Mouse (Mus musculus) intestine, embryonic 16.5 days (tissue): ENCODE measurements around the gene Pip5k1c. TPM values are rescaled to one million over a fixed set of nuclear protein-coding genes. Genes with fewer than 3 reads are reported as not detected.

Experiments
- ATAC-seq: fragments of 200-750 bp; cut with Nextera tagmentation; 2 replicates; pipeline ENCODE4 v1.8.0; 2017; ENCODE audit warnings: moderate TSS enrichment, moderate library complexity
- H3K27ac ChIP-seq: fragments of 300-500 bp; sonication (generic); 2 replicates; pipeline ENCODE4 v1.5.1; 2014; ENCODE audit warnings: mild to moderate bottlenecking, low read length
- H3K27me3 ChIP-seq: fragments of 300-500 bp; sonication (generic); replicated peaks from 2 replicates; pipeline ENCODE4 v1.6.1; 2014; ENCODE audit warnings: low read length, control low read depth, mixed read lengths; ENCODE audit not compliant: control insufficient read depth, insufficient read depth
- H3K36me3 ChIP-seq: fragments of 300-500 bp; sonication (generic); 2 replicates; pipeline ENCODE4 v1.6.1; 2014; ENCODE audit warnings: low read length, control low read depth; ENCODE audit not compliant: control insufficient read depth, insufficient read depth
- H3K4me1 ChIP-seq: fragments of 300-500 bp; sonication (generic); 2 replicates; pipeline ENCODE4 v1.6.1; 2014; ENCODE audit warnings: low read length, control low read depth, mixed read lengths; ENCODE audit not compliant: control insufficient read depth, insufficient read depth
- H3K4me2 ChIP-seq: fragments of 300-500 bp; sonication (generic); 2 replicates; pipeline ENCODE4 v1.6.1; 2014; ENCODE audit warnings: low read depth, low read length, control low read depth
- H3K4me3 ChIP-seq: fragments of 300-500 bp; sonication (generic); 2 replicates; pipeline ENCODE4 v1.5.1; 2014; ENCODE audit warnings: mild to moderate bottlenecking, low read length
- H3K9ac ChIP-seq: fragments of 300-500 bp; sonication (generic); 2 replicates; pipeline ENCODE4 v1.6.1; 2014; ENCODE audit warnings: low read depth, low read length
- H3K9me3 ChIP-seq: fragments of 300-500 bp; sonication (generic); 2 replicates; pipeline ENCODE4 v1.6.1; 2016; ENCODE audit warnings: low read length, control low read depth; ENCODE audit not compliant: control insufficient read depth
- WGBS: fragments of 180-500 bp; shearing (Covaris S2); extraction: QIAGEN DNeasy Blood & Tissue Kit; methylation state at CpG from one replicate; pipeline ENCODE4 v1.1.7; 2014; 5-methylcytosine and 5-hydroxymethylcytosine counted together
- polyA plus RNA-seq: library from polyadenylated mRNA; unstranded; fragments of >200 nt; fragmentation: Nextera tagmentation; extraction: Ambion mirVana; gene quantifications from 2 replicates; pipeline ENCODE4 v1.2.1, GENCODE M21; 2015

Pip5k1c gene
- polyA plus RNA-seq, 1 experiment from 2014 or later: 35.4 TPM

DNA sequence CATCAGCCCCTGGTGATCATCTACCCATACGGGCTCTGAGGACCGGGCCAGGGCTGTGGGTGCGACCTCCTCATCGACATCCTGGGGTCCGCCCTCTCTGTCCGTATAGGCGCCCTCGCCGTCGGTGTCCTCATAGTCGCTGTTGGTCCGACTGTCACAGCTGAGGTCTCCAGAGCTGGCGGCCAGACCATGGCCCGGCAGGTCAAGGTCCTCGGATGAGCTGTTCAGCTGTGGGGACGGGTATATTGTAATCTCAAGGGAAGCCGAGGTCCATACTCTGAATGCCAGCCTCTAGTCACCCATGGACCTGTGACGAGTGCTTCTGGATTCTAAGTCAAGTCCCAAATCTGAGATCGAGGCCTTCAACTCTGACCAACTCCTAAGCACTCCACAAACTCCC lies 18.9 kb upstream of the Pip5k1c start:
- ATAC-seq: no peak
- 93% methylated on average over 19 of the region's 19 CpGs for WGBS
- H3K36me3 ChIP-seq: peaks cover 36% of the 10 kb centered on the region
- H3K4me3 ChIP-seq: no peak overlapping the region
- no peaks in the 10 kb centered on the region for H3K9me3 ChIP-seq
- H3K27ac ChIP-seq: no peak overlapping the region
- H3K4me2 ChIP-seq: no peak overlapping the region
- peaks cover 12% of the 10 kb centered on the region for H3K4me1 ChIP-seq
- H3K27me3 ChIP-seq: no peaks in the 10 kb centered on the region
- H3K9ac ChIP-seq: no peak overlapping the region

DNA sequence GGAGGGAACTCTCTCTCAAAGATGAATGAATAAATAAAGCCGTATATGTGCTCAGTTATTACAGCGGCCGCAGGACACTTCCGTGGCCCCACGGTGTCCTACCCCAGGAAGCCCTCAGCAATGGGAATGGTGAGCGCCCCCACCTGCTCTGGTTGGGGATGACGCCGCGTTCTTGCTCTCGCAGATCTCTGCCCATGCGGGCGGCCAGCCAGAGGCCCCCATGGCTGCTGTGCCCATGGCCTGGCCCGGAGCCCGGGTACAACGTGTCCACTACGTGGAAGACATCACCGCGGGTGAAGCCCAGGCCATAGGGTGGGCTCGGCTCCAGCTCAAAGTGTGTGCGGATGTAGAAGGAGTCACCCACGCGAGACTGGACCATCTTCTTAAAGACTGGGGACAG lies 15.1 kb upstream of the Pip5k1c start:
- H3K4me3 ChIP-seq: no peak overlapping the region
- WGBS: 80% methylated on average over 22 of the region's 22 CpGs
- peaks cover 28% of the 10 kb centered on the region for H3K36me3 ChIP-seq
- H3K9me3 ChIP-seq: no peaks in the 10 kb centered on the region
- H3K27ac ChIP-seq: no peak overlapping the region
- H3K4me2 ChIP-seq: no peak overlapping the region
- no peak overlapping the region for H3K9ac ChIP-seq
- no peak for ATAC-seq
- no peaks in the 10 kb centered on the region for H3K27me3 ChIP-seq
- no peaks in the 10 kb centered on the region; the same call in 1 of the 2 replicates for H3K4me1 ChIP-seq

DNA sequence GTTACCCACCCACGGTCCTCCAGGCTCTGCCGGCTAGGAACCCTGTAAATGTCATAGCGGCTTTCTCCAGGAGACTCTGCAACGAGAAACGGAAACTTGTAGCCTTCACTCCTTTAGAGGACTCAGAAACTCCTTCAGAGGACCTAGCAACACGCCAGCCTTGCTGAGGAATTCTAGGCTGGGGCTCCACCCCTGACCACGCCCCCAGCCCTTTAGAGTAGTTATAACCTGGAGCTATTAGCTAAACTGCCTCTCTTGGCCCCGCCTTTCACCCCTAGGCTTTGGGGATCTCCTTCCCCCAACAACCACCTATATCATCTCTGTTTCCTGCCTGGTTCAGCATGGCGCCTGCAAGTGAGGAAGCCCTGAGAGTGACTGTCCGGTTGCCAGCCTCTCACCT lies 13.3 kb upstream of the Pip5k1c start:
- peak overlapping the region; percentile 44; the same call in 1 of the 2 replicates for H3K9ac ChIP-seq
- WGBS: 42% methylated on average over 10 of the region's 10 CpGs
- no peak overlapping the region for H3K4me2 ChIP-seq
- H3K27ac ChIP-seq: no peak overlapping the region
- peaks cover 6% of the 10 kb centered on the region for H3K4me1 ChIP-seq
- H3K27me3 ChIP-seq: peaks cover 5% of the 10 kb centered on the region; the same call in 1 of the 2 replicates
- no peaks in the 10 kb centered on the region for H3K9me3 ChIP-seq
- peaks cover 16% of the 10 kb centered on the region; the same call in 1 of the 2 replicates for H3K36me3 ChIP-seq
- no peak overlapping the region for H3K4me3 ChIP-seq
- no peak for ATAC-seq

DNA sequence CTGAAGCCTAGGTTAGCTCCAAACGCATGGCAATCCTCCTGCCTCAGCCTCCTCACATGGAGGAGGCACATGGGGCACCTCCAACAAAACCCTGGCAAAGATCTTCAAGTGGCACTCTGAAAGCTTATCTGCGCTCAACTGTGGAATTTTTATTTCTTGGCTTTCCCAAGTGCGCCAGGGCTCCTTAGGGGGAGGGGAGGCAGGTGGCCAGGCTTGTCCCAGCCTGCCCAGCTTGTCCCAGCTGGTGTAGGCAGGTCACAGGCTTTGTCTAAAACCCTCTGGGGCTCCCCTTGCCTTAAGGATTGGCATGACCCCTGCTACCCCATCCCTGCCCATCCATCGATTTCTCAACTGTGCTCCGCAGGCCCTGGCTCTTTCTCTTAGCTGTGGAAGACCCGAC lies 8.6 kb upstream of the Pip5k1c start:
- Histone ChIP-seq H3K27ac (no peak overlapping the region), H3K9me3 (no peaks in the 10 kb centered on the region), H3K27me3 (peaks cover 10% of the 10 kb centered on the region; the same call in 1 of the 2 replicates), H3K9ac (peak overlapping the region; percentile 45), H3K4me2 (peak overlapping the region; percentile 79), H3K4me3 (peak overlapping the region; percentile 66), H3K4me1 (peaks cover 14% of the 10 kb centered on the region), H3K36me3 (peaks cover 11% of the 10 kb centered on the region; the same call in 1 of the 2 replicates)
- no peak for ATAC-seq
- WGBS: 52% methylated on average over 6 of the region's 6 CpGs

DNA sequence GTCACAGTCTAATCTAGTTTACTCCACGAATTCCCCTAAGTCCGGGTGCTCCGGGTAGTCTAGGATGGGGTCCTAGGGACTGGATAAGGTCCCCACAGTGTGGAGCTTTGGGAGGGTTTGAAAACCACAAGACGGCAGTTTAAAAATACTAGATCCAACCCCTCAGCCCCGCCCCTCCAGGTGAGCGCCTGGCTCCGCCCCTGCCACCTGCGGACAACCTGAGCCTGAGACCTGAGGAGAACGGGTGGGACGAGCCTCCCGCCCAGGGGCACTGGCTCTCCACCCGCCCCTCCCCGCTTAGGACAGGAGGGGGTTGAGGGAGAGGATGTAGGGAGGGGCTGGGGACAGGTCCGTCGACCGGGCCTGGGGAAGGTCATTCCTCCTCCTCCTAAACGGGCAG lies 8.0 kb upstream of the Pip5k1c start:
- ATAC-seq: peak; percentile 27
- H3K4me3 ChIP-seq: peak overlapping the region; percentile 66
- peak overlapping the region; percentile 85 for H3K27ac ChIP-seq
- peak overlapping the region; percentile 79 for H3K4me2 ChIP-seq
- peak overlapping the region; percentile 76 for H3K9ac ChIP-seq
- no peaks in the 10 kb centered on the region for H3K9me3 ChIP-seq
- peaks cover 10% of the 10 kb centered on the region; the same call in 1 of the 2 replicates for H3K27me3 ChIP-seq
- H3K4me1 ChIP-seq: peaks cover 14% of the 10 kb centered on the region
- 9% methylated on average over 17 of the region's 17 CpGs for WGBS
- H3K36me3 ChIP-seq: peaks cover 11% of the 10 kb centered on the region; the same call in 1 of the 2 replicates

DNA sequence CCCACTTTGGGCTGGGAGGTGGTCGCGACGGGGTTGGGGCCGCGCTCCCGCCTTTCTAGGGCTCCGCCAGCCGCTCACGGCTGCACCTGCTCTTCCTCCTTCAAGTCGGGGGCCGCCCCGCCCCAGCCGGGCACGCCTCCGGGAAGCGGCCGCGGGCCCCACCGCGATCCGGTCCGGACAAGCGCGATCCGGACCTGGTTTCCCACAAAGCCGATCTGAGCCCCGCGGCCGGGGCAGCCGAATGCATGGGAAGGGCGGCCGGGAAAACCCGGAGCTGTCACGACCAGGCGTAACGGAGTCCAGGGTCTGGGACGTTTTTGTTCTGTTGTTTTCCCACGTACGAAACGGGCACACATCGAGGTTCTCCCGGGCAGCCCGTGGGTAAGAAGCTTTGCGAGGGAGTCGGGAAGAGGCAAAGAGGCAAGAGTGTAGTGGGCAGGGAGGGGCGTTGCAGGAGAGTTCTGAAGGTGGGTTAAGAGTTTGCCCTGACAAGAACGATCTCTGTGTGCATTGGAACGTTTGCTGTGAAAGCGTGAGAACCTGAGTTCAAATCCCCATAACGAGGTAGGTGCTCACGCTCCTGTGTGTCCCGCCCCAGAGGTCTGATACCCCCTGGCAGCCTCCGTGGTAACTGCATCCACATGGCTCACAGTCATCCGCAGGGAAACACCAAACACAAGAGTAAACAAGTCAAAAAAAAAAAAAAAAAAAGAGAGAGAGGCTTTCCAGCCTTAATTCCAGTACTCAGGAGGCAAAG lies 6.9 kb upstream of the Pip5k1c start:
- Histone ChIP-seq H3K36me3 (peaks cover 4% of the 10 kb centered on the region; the same call in 1 of the 2 replicates), H3K4me3 (peak overlapping the region; percentile 66), H3K9me3 (no peaks in the 10 kb centered on the region), H3K4me1 (peaks cover 14% of the 10 kb centered on the region), H3K27ac (peak overlapping the region; percentile 85), H3K9ac (peak overlapping the region; percentile 76), H3K4me2 (peak overlapping the region; percentile 79), H3K27me3 (peaks cover 10% of the 10 kb centered on the region; the same call in 1 of the 2 replicates)
- peak; percentile 63 for ATAC-seq
- 2% methylated on average over 51 of the region's 54 CpGs for WGBS

DNA sequence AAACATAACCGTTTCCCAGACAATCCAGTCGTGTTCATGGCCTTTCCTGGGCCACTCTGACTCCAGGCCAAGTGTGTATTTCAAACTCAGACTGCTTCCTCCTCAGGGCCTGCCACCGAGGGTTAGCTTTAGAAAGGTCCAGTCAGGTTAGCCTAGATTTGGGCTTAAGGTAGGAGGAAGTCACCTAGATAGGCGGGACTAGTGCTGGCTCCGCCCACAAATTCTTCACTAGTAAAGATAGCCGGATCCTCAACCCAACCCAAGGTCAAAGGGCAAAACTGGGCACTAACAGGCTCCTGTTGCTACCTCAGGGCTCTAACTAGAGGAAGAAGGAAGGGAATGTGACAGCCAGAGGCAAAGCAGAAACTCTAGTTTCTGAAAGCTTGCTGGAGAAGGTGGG lies 6.2 kb upstream of the Pip5k1c start:
- Histone ChIP-seq H3K4me3 (peak overlapping the region; percentile 66), H3K9ac (peak overlapping the region; percentile 76), H3K4me1 (peaks cover 19% of the 10 kb centered on the region), H3K4me2 (peak overlapping the region; percentile 79), H3K27ac (peak overlapping the region; percentile 85), H3K27me3 (peaks cover 10% of the 10 kb centered on the region; the same call in 1 of the 2 replicates), H3K9me3 (no peaks in the 10 kb centered on the region), H3K36me3 (no peaks in the 10 kb centered on the region)
- peak; percentile 32 for ATAC-seq
- WGBS: 27% methylated on average over 6 of the region's 6 CpGs

DNA sequence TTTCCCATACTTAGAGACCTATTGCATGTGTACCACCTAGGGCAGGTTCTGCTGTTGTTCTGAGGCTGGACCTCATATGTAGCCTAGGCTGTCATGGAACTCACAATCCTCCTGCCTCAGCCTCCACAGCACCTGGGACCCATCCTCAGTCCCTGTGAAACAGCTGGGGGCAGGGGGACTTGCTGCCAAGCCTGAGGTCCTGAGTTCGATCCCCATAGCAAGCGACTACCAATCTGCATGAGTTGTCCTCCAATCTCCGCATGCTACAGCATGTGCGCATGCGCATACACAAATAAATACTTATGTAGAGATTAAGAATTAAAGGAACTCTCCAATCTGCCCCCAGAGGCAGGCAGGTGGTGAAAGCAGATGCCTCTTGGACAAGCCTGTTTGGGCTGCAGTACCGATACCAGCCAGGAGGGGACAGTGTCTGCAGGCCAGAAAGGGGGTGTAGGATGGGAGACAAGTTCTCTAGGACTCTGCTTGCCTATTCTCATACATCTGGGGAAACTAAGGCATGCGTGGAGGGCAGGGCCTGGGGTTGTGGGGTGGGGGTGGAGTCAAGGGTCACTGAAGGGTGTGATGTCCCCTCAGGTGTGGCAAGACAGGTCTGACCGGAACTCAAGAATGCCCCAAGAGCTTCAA lies 5.1 kb upstream of the Pip5k1c start:
- no peak overlapping the region for H3K4me3 ChIP-seq
- peaks cover 19% of the 10 kb centered on the region for H3K4me1 ChIP-seq
- no peak for ATAC-seq
- peak overlapping the region; percentile 24; the same call in 1 of the 2 replicates for H3K9ac ChIP-seq
- no peaks in the 10 kb centered on the region for H3K36me3 ChIP-seq
- peaks cover 10% of the 10 kb centered on the region; the same call in 1 of the 2 replicates for H3K27me3 ChIP-seq
- H3K27ac ChIP-seq: peak overlapping the region; percentile 85
- 62% methylated on average over 8 of the region's 8 CpGs for WGBS
- H3K9me3 ChIP-seq: no peaks in the 10 kb centered on the region
- no peak overlapping the region for H3K4me2 ChIP-seq

DNA sequence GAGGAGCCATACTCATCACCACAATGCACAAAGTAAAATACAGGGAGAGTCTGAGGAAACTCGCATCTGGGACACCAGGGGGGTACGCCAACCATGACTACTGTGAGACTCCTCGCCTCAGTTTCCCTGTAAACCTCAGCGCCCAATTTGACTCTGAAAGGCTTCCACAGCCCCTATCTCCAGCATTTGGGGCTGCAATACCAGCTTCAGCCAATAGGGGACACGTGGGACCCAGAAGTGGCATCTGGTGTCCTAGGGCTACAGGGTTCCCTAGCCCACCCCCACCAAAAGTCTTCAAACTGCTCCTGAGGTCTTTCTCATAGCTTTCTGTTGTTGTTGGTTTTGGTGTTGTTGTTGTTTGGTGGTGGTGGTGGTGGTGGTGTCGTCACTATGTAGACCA lies 4.2 kb upstream of the Pip5k1c start:
- Histone ChIP-seq H3K4me1 (peaks cover 20% of the 10 kb centered on the region), H3K9me3 (no peaks in the 10 kb centered on the region), H3K9ac (peak overlapping the region; percentile 22; the same call in 1 of the 2 replicates), H3K4me3 (no peak overlapping the region), H3K36me3 (no peaks in the 10 kb centered on the region), H3K4me2 (no peak overlapping the region), H3K27me3 (peaks cover 10% of the 10 kb centered on the region; the same call in 1 of the 2 replicates), H3K27ac (peak overlapping the region; percentile 4)
- WGBS: 43% methylated on average over 6 of the region's 6 CpGs
- no peak for ATAC-seq
